Mouse (Mus musculus): ENCODE measurements around the gene Cidec.

Cidec gene

DNA sequence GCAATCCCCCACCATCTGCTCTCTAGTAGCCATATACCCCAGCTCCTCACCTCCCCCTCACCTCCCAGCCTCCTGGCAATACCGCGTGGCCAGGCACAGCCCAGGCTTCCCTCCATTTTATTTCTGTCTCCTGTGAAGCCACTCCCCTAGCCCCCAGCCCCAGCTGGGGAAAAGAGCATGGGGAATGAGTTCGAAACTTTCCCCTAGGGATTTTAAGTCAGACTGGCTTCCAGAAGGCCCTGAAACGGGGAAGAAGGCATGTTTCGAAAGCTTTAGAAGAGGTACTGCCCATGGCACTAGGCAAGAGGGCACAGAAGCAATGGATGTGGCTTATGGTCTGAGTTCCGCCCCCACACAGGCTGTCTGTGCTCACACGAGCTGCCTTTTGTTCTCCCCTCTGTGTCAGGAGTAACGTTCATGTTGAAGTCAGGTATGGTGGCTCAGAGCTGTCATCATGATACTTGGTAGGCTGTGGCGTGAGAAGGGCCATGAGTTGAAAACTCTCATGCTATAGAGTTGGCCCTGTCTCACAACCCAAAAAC is at the start of gene Cidec:
Gene Cidec, minus strand, starts transcription at position 97 of the 542 bp plus-strand sequence.
- no peak for DNase-seq (ENCODE audit: low spot score in 2 of 2)

DNA sequence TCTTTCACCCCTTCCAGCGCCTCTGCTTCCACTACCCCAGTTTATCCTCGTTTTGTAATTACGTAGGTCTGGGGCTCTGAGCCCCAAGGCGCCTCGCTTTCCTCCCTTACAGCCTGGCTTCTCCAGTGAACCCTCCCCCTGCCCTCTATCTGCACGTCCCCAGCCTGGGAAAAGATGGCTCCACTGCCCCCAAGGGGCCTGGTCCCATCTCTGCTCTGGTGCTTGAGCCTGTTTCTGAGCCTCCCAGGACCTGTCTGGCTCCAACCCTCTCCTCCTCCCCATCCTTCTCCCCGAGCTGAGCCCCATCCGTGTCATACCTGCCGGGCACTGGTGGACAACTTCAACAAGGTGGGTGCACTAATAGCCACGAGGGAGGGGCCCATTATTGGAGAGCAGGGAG is 48.2 kb upstream of the Cidec start:
- no peak for DNase-seq (ENCODE audit: low spot score in 2 of 2)

DNA sequence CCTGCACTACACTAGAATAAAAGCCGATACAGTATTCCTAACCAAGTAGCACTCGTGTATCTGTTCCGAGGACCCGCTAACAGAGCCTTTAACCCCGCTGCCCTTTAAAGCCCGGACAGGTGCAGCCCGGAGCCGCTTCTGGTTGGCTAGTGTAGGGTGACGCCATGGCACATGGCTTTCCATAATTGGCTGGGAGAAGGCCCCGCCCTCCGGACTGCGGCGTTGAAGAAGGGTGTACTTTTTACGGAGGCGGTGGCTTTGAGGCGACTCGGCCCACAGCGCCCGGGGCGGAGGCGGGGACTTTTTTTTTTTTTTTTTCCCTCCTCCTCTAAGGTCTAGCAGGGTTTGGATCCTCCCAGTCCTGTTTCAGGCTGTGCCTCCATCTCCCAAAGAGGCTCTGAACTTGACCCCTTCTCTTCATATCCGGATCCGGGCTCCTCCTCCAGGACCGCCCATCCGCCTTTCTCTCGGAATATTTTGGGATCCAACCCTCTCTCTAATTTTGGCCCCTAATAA is 47.6 kb upstream of the Cidec start, which contains the start of gene Creld1:
Gene Creld1, plus strand, starts transcription at position 198 of the 516 bp plus-strand sequence.
- peak; percentile 92 for DNase-seq (ENCODE audit: low spot score in 2 of 2)

DNA sequence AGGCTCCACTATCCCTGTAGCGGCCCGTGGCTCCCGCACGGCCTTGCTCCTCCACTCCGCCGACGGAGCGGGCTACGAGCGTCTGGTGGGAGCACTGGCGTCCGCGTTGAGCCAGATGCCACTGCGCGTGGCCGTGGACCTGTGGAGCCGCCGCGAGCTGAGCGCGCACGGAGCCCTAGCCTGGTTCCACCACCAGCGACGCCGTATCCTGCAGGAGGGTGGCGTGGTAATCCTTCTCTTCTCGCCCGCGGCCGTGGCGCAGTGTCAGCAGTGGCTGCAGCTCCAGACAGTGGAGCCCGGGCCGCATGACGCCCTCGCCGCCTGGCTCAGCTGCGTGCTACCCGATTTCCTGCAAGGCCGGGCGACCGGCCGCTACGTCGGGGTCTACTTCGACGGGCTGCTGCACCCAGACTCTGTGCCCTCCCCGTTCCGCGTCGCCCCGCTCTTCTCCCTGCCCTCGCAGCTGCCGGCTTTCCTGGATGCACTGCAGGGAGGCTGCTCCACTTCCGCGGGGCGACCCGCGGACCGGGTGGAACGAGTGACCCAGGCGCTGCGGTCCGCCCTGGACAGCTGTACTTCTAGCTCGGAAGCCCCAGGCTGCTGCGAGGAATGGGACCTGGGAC is 47.0 kb upstream of the Cidec start:
- DNase-seq (ENCODE audit: low spot score in 2 of 2) = peak in 1 of 2 experiments; percentile 32

DNA sequence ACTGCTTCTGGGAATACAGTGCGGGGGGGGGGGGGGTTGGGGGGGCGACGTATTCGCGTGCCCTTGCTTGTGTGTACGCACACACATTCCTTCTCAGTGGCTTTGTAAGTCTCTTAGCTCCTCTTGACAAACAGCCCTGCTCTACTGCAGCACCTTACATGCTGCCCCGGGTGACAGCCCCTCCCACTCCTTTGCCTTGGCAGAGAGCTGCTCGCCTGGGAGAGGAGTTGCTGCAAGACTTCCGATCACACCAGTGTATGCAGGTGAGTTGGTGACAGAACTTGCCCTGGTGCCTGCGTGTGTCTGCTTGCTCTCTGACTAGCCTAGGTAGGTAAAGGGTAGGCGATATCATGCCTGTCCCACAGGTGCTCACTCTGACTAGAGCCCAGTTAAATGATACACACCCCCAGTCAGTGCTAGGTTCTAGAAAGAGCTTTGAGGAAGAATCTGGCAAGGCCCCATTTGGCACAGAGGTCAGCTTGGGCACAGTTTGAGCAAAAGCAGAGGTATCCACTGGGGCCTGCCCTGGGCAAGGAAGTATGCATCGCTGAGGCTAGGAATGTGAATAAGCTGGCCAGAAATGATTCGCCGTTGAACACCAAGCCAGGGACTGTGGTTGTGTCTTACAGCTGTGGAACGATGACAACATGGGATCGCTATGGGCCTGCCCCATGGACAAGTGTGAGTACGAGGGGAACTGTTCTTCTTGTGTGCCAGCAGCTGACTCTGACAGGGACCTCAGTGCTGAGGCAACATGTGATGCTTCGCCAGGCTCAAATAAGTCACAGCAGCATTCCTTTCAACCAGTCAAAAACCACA is 45.2 kb upstream of the Cidec start:
- DNase-seq (ENCODE audit: low spot score in 2 of 2) = no peak

DNA sequence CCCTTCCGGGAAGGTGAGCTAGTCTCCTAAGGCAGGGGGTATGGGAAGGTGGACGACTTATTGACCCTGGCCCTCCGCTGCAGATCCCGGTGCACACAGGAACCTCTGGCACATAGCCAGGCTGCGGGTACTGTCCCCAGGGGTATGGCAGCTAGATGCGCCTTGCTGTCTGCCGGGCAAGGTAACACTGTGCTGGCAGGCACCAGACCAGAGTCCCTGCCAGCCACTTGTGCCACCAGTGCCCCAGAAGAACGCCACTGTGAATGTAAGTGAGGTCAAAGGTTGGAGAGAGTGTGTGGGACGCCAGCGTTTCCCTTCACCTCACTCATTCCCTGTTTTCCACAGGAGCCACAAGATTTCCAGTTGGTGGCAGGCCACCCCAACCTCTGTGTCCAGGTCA is 43.3 kb upstream of the Cidec start:
- no peak for DNase-seq (ENCODE audit: low spot score in 2 of 2)

DNA sequence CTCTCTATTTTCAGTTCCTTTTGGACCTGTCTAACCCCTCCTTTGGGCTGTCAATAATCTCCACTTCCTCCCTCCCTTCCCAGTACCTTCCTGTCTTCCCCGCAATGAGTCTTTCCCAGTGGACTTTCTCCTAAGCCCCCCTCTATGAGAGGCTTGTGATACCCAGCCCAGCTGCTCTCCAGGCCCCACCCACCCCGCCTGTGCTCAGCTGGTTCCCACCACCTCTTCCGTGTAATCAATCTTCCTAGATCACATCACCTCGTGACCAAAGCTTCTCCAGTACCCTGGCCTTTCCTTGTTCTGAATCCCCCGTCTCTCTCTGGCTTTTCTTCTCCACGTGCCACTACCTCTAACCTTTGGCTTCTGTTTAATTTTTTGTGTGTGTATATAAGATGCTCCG is 41.8 kb upstream of the Cidec start:
- DNase-seq (ENCODE audit: low spot score in 2 of 2) = no peak

DNA sequence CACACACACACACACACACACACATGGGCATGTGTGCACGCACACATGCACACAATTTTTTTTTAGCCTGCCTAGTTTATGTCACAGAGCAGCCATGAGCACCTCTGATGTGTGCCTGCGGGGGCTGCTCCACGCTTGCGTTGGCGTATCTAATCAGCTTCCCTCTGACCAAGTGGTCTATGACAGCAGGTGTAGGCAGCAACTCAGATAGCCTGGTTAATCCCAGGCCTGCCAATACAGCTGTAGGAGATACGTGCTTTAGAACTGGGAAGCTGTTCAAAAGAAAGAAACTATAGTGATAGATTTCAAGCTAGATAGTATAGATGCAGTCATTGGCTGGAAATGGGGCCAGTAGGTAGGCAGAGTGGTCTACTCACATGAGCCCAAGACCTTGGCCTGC is 38.2 kb upstream of the Cidec start:
- no peak for DNase-seq (ENCODE audit: low spot score in 2 of 2)

DNA sequence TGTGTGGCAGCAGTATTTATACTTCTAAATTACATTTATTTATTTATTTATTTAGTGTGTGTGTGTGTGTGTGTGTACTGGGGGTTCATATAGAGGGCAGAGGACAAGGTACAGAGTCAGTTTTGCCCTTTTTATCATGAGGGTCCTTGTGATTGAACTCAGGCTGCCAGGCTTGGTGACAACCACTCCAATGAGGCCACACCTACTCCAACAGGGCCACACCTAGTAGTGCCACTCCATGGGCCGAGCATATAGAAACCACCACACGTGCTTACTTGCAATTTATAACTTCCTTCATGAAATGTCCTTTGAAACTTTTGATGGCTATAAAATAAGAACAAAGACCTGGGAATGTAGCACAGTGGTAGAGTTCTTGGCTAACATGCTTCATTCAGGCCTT is 37.7 kb upstream of the Cidec start:
- no peak for DNase-seq (ENCODE audit: low spot score in 2 of 2)

DNA sequence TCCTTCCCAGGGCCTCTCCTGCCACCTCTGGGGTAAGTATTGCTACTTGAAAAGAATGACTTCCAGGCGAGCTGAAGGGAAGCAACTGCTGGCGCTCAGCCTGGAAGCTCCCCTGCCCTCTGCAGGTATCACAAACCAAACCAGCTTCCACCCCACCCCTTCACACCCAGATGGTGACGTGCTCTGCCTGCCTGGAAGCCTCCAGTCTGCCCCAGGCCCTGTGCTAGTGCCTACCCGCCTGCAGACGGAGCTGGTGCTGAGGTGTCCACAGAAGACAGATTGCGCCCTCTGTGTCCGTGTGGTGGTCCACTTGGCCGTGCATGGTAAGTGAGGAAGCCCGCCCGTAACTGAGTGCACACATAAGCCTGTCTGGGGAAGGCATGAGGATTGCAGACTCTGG is 36.5 kb upstream of the Cidec start:
- DNase-seq (ENCODE audit: low spot score in 2 of 2) = no peak

DNA sequence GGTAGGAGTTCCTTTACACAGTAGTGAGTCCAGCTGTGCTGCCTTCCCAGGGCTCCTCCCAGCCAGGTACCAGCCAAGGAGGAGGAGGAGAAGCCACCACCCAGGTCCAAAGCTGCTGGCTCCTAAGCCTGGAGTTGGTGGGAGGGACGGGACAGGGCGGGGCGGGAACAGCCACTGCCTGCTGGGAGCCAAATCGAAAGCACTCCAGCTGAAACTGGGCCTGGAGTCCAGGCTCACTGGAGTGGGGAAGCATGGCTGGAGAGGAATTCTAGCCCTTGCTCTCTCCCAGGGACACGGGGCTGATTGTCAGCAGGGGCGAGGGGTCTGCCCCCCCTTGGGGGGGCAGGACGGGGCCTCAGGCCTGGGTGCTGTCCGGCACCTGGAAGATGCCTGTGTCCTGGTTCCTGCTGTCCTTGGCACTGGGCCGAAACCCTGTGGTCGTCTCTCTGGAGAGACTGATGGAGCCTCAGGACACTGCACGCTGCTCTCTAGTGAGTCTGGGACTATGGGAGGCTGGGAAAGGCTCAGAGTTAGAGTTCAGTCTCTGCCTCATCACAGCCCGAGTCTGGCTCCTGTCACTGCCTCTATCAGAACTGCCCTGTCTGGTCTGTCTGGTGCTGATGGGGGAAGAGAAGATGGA is 35.9 kb upstream of the Cidec start, which contains the start of gene Il17rc:
Gene Il17rc, plus strand, starts transcription at position 131 of the 640 bp plus-strand sequence.
- DNase-seq (ENCODE audit: low spot score in 2 of 2) = no peak

DNA sequence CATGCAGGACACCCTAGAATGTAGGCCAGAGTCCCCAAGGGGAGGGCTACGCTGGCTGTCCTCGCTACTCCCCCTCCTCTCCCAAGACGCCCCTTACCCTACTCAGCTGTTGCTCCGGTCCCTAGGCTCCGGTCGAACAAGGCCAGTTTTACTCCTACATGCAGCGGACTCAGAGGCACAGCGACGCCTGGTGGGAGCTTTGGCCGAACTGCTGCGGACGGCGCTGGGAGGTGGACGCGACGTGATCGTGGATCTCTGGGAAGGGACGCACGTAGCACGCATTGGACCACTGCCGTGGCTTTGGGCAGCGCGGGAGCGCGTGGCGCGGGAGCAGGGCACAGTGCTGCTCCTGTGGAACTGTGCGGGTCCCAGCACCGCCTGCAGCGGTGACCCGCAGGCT is 33.9 kb upstream of the Cidec start:
- peak in 1 of 2 experiments; percentile 51 for DNase-seq (ENCODE audit: low spot score in 2 of 2)

DNA sequence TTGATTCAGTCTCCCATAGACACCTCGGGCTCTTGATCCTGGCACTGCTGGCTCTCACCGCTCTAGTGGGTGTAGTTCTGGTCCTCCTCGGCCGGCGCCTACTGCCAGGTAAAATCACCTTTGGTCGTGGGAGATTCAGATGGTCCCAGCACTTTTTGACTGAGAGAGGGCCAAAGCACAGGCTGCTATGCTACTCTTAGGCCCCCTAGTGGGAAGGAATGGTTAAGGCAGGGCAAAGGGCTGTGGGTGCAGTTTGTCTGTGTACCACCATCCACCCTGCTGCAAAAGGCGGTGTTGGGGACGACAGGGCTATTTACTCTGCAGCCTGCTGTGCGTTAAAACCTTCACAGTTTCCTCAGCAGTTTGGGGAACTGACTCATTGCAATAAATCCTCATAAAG is 33.5 kb upstream of the Cidec start:
- DNase-seq (ENCODE audit: low spot score in 2 of 2) = peak in 1 of 2 experiments; percentile 51

DNA sequence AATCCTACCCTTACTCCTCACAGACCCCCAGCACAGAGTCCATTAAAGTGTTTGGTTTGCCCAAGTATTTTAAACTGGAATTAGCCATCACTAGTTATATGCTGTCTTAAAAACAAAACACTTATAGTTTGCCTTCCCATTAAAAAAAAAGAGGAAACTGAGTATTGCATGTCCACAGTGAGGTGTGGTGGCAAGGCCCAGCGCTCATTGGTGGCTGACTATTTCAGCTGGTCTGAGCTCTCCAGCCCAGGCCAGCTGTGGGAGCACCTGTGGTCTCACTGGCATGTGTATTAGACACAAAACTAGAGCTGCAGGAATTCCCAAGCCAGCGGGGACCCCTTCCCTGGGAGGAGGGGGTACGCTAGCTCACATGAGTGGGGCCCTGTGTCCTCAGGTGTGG is 33.0 kb upstream of the Cidec start:
- no peak for DNase-seq (ENCODE audit: low spot score in 2 of 2)

DNA sequence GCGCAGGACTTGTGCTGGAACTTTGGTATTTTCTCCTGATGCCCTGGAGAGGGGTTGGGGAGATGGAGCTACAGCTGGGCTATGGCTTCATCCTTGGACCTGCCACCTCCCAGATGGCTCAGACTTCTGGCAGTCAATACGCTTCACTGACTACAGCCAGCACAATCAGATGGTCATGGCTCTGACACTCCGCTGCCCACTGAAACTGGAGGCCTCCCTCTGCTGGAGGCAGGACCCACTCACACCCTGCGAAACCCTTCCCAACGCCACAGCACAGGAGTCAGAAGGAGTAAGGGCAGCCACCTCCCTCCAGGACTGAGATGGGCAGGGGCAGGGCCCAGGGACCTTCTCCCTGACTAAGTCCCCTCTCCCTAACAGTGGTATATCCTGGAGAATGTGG is 30.0 kb upstream of the Cidec start:
- no peak for DNase-seq (ENCODE audit: low spot score in 2 of 2)

DNA sequence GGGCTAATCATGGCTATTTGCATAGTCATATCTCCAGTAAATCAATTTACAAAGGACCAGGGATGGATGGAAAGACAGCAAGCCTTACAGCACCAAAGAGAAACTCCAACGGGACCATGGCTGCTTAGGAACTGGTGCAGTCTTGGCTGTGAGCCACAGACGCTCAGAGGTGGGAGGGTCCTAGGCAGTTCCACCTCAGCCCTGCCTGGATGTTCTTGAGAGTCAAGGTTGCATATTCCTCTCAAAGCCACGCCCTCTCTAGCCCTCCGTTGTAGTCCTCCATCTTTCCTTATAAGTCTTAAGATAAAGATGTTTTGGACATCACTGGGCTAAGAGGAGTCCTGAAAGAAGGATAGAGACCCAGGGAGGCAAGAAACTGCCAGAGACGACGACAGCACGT is 28.5 kb upstream of the Cidec start:
- no peak for DNase-seq (ENCODE audit: low spot score in 2 of 2)

DNA sequence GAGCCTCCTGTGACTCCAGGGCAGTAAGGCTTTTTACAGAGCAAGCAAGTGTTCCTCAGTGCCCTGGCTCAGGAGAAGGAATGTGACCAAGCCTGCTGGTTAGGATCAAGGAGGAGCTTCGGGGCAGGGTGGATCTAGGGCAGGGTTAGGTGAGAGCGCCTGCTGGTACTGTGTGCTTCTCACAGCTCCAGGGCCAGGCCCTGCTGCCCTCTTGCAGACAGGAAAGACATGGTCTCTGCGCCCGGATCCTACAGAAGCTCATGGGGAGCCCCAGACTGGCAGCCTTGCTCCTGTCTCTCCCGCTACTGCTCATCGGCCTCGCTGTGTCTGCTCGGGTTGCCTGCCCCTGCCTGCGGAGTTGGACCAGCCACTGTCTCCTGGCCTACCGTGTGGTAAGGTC is 23.1 kb upstream of the Cidec start:
- no peak for DNase-seq (ENCODE audit: low spot score in 2 of 2)

DNA sequence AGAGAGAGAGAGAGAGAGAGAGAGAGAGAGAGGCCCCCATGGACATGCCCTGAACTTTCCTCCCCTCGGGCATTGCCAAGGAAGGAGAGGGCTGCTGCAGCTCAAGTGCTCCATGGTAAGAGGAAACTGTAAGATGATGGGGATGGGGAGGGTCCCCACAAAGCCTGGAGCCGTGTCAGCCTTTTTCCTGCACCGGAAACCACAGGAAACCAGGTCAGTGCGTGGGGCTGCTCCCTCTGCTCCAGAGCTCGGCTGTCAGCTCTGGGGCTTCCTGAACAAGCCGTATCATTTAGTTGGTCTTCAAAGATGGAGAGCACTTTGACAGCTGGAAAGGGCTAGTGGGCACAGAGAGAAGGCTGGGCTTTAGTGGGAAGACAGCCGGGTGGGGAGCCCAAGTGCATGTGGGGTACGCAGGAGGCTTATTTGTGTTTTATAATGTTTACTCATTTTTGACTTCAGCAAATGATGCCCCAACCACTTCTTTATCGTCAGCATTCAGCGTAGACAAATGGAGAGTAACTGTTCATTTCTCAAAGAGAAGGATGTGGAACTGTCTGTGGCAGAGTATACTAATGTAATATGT is 22.5 kb upstream of the Cidec start, which contains the start of gene Il17re:
Gene Il17re, plus strand, starts transcription at position 533 of the 583 bp plus-strand sequence.
- no peak for DNase-seq (ENCODE audit: low spot score in 2 of 2)

DNA sequence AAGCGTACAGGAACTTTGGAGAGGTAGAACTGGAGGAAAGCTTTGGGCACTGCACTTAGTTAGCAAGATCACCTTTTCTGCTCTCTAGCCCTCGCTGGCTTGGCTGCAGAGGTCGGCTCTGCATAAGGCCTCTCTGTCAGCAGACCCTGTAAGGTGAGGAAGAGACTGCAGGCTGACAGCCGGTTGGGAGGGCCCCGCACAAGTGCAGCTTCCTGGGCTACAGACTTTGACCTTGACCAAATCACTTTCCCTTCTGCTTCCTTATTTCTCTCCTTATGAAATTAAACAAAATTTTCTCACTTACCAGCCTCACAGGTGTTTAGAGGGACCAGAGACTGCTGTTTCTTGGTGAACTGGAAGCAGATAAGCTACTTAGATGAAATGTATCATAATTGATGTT is 19.4 kb upstream of the Cidec start:
- DNase-seq (ENCODE audit: low spot score in 2 of 2) = no peak

DNA sequence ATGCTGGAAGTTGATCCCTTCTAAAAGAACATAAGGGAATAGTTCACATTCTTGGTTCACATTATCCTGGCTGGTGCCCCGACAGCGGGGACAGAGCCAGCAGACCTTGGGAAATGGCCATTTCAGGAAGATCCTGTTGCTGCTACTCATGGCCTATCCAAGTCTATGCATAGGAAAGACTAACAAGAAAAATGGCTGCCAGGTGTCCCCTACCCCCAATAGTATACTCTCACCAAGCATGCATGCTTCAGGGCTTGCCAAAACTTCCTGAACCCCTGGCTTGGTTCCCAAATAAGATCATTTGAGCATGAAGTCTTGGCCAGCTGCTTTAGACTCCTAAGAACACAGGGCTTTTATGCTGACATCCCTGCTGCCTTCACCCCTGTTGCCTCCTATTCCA is 16.3 kb upstream of the Cidec start:
- DNase-seq (ENCODE audit: low spot score in 2 of 2) = no peak

DNA sequence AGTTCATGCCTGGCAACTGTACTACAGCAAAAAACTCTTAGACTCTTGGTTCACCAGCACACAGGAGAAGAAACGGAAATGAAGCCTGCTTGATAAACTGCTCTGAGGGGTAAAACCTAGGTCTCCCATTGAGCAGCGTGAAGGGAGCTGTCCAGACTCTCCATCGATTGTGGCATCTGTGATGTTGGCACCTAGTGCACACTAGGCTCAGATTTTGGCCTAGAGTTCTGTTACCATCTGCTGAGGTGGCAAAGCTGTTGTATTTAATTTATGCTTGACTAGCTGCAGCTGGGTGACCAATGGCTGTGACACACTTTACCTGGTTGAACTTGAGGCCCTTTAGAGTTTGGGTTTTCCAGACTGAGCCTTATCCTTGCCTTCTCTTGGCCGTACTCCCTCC is 12.1 kb upstream of the Cidec start:
- DNase-seq (ENCODE audit: low spot score in 2 of 2) = no peak
